Mouse (Mus musculus) embryonic facial prominence, embryonic 10.5 days (tissue): ENCODE results near the gene Smim4. TPM values are rescaled to one million over a fixed set of nuclear protein-coding genes. Genes with fewer than 3 reads are reported as not detected.

ENCODE experiments used
- DNase-seq: peaks from one replicate; pipeline ENCODE4 v3.0.0-alpha.2; 2017; ENCODE audit warnings: low spot score
- H3K27ac ChIP-seq: fragments of 300-500 bp; sonication (generic); replicated peaks from 2 replicates; pipeline ENCODE4 v1.5.1; 2016; ENCODE audit warnings: mild to moderate bottlenecking
- H3K27me3 ChIP-seq: fragments of 300-500 bp; sonication (generic); replicated peaks from 2 replicates; pipeline ENCODE4 v1.6.1; 2016; ENCODE audit warnings: low read depth, mild to moderate bottlenecking; ENCODE audit not compliant: poor library complexity, severe bottlenecking
- H3K36me3 ChIP-seq: fragments of 300-500 bp; sonication (generic); replicated peaks from 2 replicates; pipeline ENCODE4 v1.6.1; 2016; ENCODE audit warnings: mild to moderate bottlenecking, moderate library complexity
- H3K4me1 ChIP-seq: fragments of 300-500 bp; sonication (generic); 2 replicates; pipeline ENCODE4 v1.6.1; 2016
- H3K4me3 ChIP-seq: fragments of 300-500 bp; sonication (generic); 2 replicates; pipeline ENCODE4 v1.5.1; 2016; ENCODE audit warnings: mild to moderate bottlenecking, moderate library complexity
- H3K9me3 ChIP-seq: fragments of 300-500 bp; sonication (generic); 2 replicates; pipeline ENCODE4 v1.6.1; 2016; ENCODE audit warnings: mild to moderate bottlenecking
- WGBS: fragments of 180-500 bp; shearing (Covaris S2); methylation state at CpG from one replicate; pipeline ENCODE4 v1.1.7; 2016; 5-methylcytosine and 5-hydroxymethylcytosine counted together
- polyA plus RNA-seq: library from polyadenylated mRNA; unstranded; fragments of >200 nt; fragmentation: Nextera tagmentation; extraction: Ambion mirVana; gene quantifications from 2 replicates; pipeline ENCODE4 v1.2.1, GENCODE M21; 2016

Gene Smim4
- polyA plus RNA-seq, 1 experiment from 2014 or later: 62.3 TPM

DNA sequence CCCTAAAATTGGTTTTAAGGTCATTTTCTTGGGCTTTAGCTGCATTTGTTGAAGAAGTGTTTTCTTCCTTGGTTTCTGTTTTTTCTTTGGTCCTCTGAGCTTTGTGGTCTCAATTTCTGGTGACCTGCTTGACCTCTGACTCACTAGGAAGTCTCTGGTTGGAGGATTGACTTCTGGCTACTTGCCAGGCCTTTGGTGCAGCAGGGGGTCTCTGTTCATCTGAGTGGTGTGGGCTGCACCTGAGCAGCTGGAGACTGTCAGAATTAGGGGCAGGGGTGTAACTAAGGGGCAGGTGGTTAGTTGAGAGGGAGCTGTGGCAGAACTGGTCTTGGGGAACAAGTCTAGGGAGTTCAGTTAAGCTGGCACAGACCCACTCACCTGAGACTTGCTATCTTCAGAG, 47.6 kb downstream of the Smim4 start:
- Histone ChIP-seq H3K36me3 (peaks cover 97% of the 10 kb centered on the region), H3K27me3 (no peaks in the 10 kb centered on the region), H3K27ac (no peak overlapping the region), H3K9me3 (no peaks in the 10 kb centered on the region), H3K4me1 (no peaks in the 10 kb centered on the region), H3K4me3 (no peak overlapping the region)
- no peak for DNase-seq

DNA sequence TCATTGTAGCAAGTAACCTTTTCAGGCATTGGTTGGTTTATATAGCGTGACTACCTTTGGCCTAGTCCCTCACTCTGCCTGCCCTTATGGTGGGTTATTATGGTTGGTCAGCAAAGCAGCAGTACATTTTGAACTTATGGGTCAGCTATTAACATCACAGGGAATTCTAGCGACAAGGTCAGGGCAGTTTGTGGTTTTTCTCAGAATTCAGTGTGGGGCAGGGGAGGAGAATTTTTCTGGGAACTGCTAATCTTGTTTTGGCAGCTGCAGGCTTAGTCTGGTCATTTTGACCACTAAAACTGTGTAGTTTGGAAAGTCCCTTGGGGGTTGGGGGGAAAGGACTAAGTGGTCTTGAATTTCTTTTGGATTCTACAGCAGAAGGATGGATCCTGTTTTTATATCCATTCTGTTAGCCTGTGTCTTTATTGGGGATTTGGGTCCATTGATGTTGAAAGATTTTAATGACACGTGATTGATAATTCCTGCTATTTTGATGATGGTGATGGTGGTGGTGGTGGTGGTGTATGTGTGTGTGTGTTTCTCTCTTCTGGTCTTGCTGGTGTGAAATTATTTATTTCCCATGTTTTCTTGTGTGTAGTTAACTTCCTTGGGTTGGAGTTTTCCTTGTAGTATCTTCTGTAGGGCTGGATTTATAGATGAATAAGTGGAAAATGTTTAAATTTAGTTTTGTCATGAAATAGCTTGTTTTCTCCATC, 49.3 kb downstream of the Smim4 start:
- no peak for DNase-seq
- WGBS: 88% methylated on average over 3 of the region's 3 CpGs
- Histone ChIP-seq H3K9me3 (no peaks in the 10 kb centered on the region), H3K36me3 (peaks cover 97% of the 10 kb centered on the region), H3K27ac (no peak overlapping the region), H3K27me3 (no peaks in the 10 kb centered on the region), H3K4me3 (no peak overlapping the region), H3K4me1 (no peaks in the 10 kb centered on the region)

DNA sequence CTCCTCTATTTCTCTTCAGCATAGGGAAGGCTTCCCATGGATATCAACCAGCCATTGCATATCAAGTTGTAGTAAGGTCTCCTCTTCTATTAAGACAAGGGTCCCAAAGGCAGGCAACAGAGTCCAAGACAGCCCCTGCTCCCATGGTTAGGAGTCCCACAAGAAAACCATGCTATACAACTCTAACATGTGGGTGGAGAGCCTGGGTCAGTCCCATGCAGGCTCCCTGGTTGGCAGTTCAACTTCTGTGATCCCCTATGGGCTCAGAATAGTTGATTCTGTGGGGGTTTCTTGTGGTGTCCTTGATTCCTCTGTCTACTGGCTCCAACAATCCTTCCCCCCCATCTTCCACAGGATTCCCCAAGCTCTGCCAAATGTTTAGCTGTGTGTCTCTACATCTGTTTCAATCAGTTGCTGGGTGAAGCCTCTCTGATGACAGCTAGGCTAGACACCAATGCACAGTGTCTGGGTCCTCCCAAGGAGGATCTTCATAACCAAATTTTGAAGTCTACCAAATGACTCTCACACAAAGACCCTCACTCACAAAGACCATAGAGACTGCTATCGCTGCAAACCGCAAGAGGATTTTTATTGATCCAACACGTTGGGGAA, 50.1 kb downstream of the Smim4 start:
- no peak overlapping the region for H3K4me3 ChIP-seq
- no peak for DNase-seq
- H3K27ac ChIP-seq: no peak overlapping the region
- H3K4me1 ChIP-seq: no peaks in the 10 kb centered on the region
- WGBS: 96% methylated on average over 3 of the region's 3 CpGs
- H3K27me3 ChIP-seq: no peaks in the 10 kb centered on the region
- no peaks in the 10 kb centered on the region for H3K9me3 ChIP-seq
- peaks cover 97% of the 10 kb centered on the region for H3K36me3 ChIP-seq

DNA sequence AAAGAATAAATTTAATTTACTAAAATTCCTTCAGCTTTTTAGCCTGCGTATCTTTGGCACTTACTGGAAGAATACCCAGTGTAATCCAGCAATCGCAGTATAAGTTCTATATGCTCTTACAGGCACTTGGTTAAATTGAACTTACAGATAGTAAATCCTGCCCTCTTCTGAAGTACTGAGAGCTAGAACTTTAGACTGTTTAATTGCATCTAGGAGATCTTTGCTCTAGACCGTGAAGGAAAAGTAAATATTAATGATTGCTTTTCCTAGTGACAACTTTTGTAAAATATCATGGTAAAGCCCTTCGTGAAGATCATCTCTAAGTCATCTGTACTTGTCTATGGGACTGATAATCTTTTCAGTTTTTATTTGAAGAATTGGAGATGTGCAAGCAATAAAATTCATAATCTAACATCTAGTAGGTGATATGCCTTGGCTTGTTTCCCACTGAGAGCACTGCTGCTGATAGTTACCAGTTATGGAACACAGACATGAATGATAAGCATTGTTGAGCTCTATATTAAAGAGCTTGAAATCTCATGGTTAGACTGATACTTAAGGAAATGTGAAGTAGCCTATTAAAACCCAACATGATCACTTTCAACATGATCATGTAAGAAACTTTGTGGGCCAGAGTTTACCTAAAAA, 59.5 kb downstream of the Smim4 start:
- no peaks in the 10 kb centered on the region for H3K9me3 ChIP-seq
- no peak for DNase-seq
- no peak overlapping the region for H3K4me3 ChIP-seq
- 95% methylated on average over 4 of the region's 4 CpGs for WGBS
- H3K27me3 ChIP-seq: no peaks in the 10 kb centered on the region
- no peak overlapping the region for H3K27ac ChIP-seq
- no peaks in the 10 kb centered on the region for H3K4me1 ChIP-seq
- peaks cover 97% of the 10 kb centered on the region for H3K36me3 ChIP-seq

DNA sequence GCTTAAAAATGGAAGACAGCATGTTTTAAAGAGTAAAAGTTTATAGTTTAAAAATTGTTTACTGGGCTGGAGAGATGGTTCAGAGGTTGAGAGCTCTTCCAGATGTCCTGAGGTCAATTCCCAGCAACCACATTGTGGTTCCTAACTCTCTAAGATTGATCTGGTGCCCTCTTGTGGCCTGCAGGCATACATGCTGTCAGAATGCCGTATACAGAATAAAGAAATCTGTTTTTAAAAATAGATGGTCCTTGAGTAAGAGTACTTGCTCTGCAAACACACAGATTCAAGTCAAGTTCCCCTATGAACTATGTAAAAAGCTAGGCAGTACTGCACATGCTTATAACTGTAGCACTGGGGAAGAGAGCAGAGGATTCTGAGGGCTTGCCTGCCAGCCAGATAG, 66.5 kb downstream of the Smim4 start:
- Histone ChIP-seq H3K27ac (no peak overlapping the region), H3K27me3 (no peaks in the 10 kb centered on the region), H3K36me3 (peaks cover 96% of the 10 kb centered on the region), H3K4me3 (no peak overlapping the region), H3K9me3 (no peaks in the 10 kb centered on the region), H3K4me1 (no peaks in the 10 kb centered on the region)
- DNase-seq: no peak
- WGBS: 82% methylated on average over 1 of the region's 1 CpGs

DNA sequence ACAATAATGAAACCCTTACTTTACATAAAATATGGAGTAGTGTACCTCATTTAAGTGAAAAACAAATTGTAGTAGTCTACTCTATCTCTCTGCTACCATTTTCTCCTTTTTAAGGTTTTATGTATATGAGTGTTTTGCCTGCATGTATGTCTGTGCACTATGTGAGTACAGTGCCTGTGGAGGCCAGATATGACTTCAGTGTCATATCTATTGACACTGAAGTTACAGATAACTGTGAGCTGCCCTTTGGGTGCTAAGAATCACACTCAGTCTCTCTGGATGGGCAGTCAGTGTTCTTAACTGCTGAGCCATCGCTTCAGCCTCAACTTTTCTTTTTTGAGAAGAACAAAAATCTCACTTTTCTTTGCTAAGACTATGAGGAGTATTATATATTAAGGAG, 82.9 kb downstream of the Smim4 start:
- no peak overlapping the region for H3K4me3 ChIP-seq
- H3K36me3 ChIP-seq: peaks cover 100% of the 10 kb centered on the region
- WGBS: 89% methylated on average over 1 of the region's 1 CpGs

DNA sequence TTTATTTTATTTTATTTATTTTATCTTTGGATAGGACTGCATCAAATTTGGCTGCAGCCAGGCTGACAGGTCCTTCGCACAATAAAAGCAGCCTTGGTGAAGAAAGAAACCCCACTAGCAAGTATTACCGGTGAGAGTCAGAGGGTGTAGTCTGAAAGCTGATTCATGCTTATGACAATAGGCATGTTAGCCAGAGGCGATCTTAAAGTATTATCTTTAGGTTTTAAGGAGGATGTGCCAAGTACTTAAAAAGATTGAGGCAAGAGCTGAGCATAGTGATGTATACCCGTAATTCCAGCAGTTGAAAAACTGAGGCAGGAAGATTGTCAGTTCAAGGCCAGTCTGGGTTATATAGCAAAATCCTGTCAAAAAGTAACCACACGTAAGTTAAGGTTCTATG, 83.5 kb downstream of the Smim4 start:
- 93% methylated on average over 5 of the region's 5 CpGs for WGBS

More for the DNA sequence above, 82.9 kb downstream of the Smim4 start:
- H3K27ac ChIP-seq: no peak overlapping the region
- no peaks in the 10 kb centered on the region for H3K9me3 ChIP-seq
- no peaks in the 10 kb centered on the region for H3K4me1 ChIP-seq
- no peak for DNase-seq
- H3K27me3 ChIP-seq: no peaks in the 10 kb centered on the region

More for the DNA sequence above, 83.5 kb downstream of the Smim4 start:
- no peaks in the 10 kb centered on the region for H3K9me3 ChIP-seq
- H3K4me3 ChIP-seq: no peak overlapping the region
- H3K36me3 ChIP-seq: peaks cover 100% of the 10 kb centered on the region
- H3K27me3 ChIP-seq: no peaks in the 10 kb centered on the region
- H3K27ac ChIP-seq: no peak overlapping the region
- no peak for DNase-seq
- no peaks in the 10 kb centered on the region for H3K4me1 ChIP-seq

Other genes starting within 250 kb of the Smim4 start
- 0.52 and 0.67 TPM in 2 replicates for gene Mustn1, start 249.8 kb downstream of the Smim4 start, polyA plus RNA-seq
- gene Itih4, start 242.5 kb downstream of the Smim4 start, polyA plus RNA-seq: not detected in 2 replicates
- gene Itih3, start 205.2 kb downstream of the Smim4 start, polyA plus RNA-seq: 0.36 TPM in 1 of 2 replicates, not detected in the other
- gene Itih1, start 185.7 kb downstream of the Smim4 start, polyA plus RNA-seq: not detected in 2 replicates
- gene Nek4, start 177.6 kb downstream of the Smim4 start, polyA plus RNA-seq: 20.2 and 22.1 TPM in 2 replicates
- gene Glt8d1, start 127.6 kb downstream of the Smim4 start, polyA plus RNA-seq: 37.0 and 40.2 TPM in 2 replicates
- 255 and 262 TPM in 2 replicates for gene Spcs1, start 127.3 kb downstream of the Smim4 start, polyA plus RNA-seq
- 153 and 163 TPM in 2 replicates for gene Pbrm1, start 109.8 kb downstream of the Smim4 start, polyA plus RNA-seq
- 149 and 151 TPM in 2 replicates for gene Gnl3, start 109.8 kb downstream of the Smim4 start, polyA plus RNA-seq
- gene Nt5dc2, start 2.1 kb upstream of the Smim4 start, polyA plus RNA-seq: 589 and 605 TPM in 2 replicates
- gene Stab1, start 39.7 kb upstream of the Smim4 start, polyA plus RNA-seq: 21.0 and 22.3 TPM in 2 replicates
- 3.0 and 6.2 TPM in 2 replicates for gene Tnnc1, start 79.4 kb upstream of the Smim4 start, polyA plus RNA-seq
- 476 and 493 TPM in 2 replicates for gene Nisch, start 88.0 kb upstream of the Smim4 start, polyA plus RNA-seq
- gene Sema3g, start 88.9 kb upstream of the Smim4 start, polyA plus RNA-seq: 0.76 and 0.79 TPM in 2 replicates
- gene Phf7, start 122.4 kb upstream of the Smim4 start, polyA plus RNA-seq: 12.0 and 12.8 TPM in 2 replicates
- gene Bap1, start 122.5 kb upstream of the Smim4 start, polyA plus RNA-seq: 139 and 144 TPM in 2 replicates
- gene Dnah1, start 194.9 kb upstream of the Smim4 start, polyA plus RNA-seq: 4.7 and 5.0 TPM in 2 replicates
- 28.3 TPM in 2 replicates for gene Capn7, start 207.7 kb upstream of the Smim4 start, polyA plus RNA-seq